Mouse (Mus musculus) cerebellum, adult 9-10 months (tissue): Measurements from ENCODE around the gene Bpgm.

ENCODE experiments used
- DNase-seq: peaks from one replicate; pipeline ENCODE4 v3.0.0; 2022

The Bpgm gene

DNA sequence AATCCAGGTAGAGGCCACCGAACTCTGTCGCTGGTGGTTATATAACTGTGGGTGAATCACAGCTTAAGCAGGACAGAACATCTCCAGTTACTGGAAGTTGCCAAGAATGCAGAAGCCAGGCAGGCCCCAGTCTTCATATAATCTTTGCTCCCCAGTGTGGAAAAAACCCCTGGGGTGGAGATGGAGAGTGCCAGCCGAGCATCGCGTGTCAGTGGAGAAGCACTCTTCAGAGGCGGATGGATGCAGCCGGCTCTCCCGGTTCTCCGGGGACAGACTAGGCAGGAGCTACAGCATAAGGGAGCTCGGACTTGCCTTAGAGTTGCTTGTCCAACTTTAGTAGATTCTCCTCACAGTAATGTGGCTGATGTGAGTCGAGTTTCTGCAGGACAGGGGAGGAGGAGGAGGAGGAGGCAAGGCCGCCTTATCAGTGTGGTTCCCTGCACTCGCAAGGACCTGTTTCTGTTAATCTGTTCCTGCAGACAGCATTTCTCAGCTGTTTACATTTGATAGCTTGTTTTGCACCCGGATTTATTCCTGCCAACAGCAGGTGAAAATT is 10.1 kb downstream of the Bpgm start:
- DNase-seq = no peak

DNA sequence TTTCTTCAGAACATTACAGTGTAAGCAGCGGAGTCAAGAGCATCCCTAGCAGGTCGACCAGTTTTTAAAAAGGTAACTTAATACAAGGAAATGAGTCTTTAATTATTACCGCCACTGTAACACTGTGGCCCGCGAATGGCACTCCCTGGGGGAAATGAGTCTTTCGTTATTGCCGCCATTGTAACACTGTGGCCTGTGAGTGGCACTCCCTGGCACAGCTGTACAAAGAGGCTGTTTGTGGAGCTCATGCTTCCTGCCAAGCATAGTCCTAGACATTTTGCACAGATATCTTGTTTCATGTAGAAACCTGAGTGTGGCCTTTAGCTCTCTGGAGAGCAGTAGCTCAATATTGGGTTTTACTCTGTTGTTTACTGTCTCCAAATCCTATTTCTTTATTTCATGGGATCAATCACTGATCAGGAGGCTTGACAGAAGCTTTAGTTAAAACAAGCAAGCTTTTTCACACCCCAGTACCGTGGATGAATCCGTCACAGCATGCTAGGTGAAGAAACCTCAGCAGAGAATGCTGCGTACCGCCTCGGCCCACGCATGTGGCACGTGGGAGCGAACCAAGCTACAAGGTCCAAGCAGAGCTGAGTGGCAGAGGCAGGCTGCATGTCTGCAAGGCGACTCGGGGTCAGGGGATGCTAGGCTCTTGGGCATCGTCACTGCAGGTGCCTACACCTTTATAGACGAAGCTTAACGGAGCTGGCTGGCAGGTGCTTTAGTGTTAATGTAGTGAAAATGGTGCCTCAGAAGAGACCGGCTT is 17.5 kb downstream of the Bpgm start:
- no peak for DNase-seq

DNA sequence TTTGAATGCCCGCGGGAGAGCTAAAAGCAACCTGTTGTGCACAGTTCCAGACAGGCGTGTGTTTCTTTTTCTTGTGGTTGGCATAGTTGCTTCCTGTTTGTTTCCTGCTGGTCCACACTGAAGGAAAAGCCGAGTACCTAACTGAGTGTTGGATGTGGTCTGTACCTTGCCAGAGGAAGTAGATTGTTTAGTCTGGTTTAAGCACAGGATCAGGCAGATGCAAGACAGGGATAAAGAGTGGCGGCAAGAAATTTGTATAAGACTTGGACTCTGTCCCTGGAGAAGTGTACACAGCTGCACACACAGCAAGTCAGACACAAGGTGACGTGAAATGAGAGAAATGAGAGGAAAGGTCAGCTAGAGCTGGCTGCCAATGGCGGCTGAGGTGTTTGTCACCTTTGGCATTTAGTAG is 19.1 kb downstream of the Bpgm start:
- DNase-seq = no peak

DNA sequence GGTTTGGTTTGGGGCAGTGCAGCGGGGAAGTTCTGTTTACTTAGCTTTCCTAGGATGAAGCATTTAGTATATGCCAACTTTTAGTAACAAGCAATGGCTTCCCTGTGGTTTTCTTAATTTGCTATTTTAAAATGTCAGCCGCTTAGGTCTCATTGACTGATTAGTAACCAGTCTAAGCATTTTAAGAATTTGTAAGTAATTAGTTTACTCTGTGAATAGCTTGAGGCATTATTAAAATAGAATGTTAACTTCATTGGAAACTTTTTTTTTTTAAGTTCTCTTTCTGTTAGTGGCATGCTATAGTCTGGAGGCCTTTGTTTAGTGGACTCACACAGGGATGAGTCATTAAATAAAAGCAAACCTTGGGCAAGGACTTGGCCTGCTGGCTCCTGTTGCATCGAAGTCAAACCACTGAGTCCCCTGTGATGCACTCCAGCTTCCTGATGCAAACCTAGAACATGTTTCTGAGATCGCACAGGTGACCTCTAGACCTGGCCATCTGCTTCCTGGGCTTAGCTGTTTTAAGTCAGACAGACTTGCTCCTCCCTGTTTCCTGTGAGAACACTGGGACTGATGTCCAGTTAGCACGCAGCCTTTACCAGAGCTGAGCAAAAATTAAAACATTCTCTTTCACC is 22.1 kb downstream of the Bpgm start:
- no peak for DNase-seq

DNA sequence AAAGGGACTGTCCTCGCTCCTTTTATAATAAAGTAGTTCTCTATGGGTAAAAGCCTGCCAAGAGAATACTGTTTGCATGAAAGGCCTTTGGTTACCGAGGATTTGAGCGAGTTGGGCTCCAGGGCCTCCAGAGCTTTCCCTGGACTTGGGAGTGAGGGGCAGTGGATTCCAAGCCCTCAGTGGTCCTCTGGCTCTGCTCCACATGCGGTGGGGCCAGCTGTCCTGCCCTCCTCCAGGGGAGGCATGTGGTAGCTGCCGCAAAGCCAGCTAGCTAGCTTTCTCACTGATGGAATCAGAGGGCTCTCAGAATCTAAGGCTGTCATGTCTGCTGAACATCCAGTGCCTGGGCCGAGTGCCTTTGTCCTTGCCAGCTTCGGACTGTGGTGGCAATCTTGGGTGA is 26.3 kb downstream of the Bpgm start:
- no peak for DNase-seq

DNA sequence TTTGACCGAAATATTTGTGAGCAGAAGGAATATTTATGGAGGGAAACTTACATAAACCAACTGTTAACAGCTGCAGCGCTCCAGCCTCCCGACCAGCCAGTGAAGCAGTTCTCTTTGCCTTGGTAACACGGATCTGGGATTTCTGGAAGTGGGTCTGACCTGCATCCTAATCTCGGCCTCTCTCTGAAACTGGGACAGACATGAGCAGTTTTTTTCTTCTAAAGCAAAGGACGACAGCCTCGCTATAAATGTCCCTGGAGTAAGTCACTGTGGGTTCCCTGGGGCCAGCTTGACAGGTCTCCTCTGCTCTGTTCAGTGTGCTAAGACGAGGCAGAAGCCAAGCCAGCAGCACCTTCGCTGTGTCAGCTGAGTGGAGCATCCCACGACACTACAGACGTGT is 29.9 kb downstream of the Bpgm start:
- DNase-seq = no peak

DNA sequence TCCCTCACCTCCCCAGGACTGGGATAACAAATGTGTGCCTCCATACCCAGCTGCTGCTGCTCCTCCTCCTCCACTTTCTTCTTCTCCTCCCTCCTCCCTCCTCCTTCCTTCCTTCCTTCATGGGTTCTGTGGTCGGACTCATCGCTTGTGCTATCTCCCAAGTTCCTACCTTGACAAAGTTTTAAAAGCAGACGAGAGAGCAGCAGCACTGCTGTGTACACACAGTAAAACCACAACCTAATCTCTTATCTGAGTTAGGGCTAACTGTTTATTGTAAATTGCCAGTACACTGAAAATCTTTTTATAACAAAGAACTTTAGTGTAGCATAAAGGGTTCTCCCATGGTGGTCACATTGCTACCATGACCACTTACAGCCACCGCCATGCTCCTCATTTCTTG is 31.6 kb downstream of the Bpgm start:
- no peak for DNase-seq

DNA sequence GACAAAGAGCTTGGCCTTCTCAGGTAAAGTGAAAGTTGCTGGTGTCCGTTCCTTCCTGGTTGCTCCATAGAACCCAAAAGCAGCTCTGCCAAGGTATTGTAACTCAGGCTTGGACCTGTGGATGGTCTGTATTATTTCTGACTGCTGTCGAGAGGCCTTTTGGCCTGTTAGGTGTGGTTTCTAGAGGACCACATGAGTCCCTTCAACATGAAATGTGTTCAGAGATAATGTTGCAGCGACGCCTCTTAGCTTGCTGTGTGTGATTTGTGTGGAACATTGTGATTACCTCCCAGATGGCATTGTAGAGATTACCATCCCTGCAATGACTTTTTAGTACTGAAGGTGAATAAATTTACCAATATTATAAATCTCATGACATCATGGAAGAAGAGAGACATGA is 32.0 kb downstream of the Bpgm start:
- no peak for DNase-seq

DNA sequence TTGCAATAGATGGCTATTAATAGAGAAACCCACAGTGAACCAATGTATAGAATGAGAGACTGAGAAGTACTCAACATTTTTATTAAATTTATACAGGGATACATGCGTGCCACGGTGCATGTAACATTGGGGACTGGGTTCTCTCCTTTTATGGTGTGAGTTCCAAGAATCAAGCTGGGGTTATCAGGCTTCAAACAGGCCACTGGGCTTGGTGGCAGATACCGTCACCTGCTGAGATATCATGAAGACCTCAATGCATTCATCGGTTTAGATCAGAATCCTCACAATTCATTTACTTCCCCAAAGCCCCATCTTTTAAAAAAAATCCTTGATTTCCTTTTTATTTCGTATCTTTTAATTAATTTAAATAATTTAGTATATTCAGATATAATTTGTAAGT is 34.3 kb downstream of the Bpgm start:
- no peak for DNase-seq

DNA sequence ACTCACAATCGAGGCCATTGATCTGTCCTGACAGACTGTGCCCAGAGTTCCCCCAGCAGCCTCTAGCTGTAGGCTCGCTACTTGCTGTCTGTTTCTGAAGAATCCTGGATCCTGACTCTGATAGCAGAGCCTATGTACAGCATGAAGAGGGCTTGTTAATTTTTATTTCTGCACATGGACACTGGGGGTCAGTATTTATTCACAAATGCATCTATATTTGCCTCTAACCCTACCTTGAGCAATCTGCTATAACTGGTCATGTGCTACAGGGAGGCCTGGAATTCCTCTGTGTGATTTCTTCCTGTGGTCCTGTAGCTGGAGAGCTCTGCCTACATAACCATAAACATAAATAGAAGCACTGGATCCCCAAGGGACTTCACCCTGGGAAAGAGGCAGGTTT is 35.4 kb downstream of the Bpgm start:
- peak; percentile 39 for DNase-seq

DNA sequence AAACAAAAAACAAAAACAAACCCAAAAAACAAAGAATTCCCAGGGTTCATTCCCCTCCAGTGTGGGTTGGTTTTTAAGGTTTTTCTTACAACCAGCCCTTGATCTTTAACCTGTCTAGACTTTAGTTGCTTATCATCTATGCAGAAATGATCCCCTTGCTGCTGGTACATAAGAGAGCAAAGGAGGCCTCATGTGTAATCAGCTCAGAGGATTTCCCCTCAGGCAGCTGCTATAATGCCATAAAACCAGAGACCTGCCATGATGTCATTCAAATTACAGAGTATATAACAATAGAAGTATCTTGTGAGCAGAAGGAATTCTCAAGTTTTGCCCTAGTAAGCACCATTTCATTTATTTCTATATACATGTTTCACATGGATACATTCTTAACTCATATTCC is 36.7 kb downstream of the Bpgm start:
- no peak for DNase-seq

DNA sequence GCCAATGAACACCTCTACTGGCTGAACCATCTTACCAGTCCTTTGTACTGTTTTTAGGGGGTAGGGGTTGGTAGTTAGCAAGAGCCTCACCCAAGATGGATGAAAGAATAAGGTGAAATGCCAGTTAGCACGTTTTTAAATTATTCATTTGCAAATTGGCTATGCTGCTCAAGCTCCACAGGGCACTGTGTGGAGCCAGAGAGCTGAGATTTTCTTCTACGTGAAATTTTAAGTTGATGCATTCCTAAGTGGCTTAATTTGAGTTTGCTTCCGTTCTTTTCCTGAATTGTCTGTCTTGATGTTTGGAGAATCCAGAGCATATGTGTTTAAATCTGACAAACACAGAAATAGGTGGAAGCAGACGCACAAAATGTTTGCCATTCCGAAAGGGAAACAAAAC is 38.6 kb downstream of the Bpgm start:
- no peak for DNase-seq

DNA sequence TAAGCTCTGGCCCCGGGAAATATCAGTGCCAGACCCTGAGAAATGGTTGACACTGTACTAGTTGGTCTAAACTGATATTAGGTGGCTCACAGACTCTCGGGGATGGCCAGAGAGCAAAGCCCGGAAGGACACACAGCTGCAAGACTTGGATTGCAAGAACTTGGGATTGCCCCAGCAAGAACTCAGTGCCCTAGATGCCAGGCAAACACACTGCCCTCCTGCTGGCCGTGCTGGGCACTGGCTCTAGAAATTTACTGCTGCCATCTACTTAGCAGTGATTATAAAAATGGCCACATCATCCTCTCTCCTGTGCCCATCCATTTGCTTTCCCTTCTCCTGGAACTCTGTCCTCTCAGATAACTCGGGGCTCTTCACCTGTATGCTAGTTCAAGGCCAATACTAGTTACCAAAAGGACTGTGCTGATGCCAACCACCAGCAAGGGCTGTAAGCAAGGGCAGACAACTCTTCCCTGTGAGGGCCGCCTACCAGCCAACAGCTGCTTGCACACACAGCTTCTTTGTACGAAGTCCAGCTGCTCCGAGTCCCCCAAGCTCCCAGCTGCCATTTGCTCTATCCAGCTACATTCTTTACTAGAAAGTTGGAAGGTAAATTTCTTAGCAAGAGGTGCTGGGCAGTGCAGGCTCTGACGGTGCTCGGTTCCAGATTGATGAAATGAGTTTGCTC is 39.2 kb downstream of the Bpgm start:
- no peak for DNase-seq

DNA sequence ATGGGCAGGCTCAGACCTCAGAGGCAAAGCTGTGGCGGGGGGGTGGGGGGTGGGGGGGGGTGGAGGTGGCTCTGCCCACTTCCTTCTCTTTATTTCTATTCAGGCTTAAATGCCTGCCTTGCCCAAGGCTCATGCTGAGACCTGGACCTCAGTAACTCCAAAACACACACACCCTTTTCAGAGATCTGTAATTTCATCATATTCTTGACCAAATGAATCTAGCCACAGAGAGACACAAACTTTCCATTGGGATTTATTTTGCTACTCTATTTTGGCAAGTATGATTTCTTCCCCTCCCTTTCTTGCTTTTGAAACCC is 39.7 kb downstream of the Bpgm start:
- DNase-seq = no peak

DNA sequence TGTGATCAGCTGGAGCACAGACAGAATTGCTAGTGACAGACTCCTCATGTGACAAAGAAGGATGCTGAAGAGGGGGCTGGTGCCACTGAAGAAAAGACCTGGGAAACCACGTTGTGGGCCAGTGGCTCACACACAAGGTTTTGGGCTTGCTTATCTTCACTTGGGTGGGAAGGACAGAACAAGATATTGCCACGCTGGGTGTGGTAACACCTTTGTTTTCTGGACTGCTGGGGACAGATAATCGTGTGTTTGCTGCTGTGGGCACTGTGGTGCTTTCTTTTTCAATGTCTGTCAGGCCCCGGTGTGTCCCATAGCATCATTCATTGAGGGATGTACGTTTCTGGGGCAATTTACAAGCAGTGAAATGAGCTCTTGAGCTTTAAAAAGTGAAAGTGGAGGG is 41.7 kb downstream of the Bpgm start:
- no peak for DNase-seq

DNA sequence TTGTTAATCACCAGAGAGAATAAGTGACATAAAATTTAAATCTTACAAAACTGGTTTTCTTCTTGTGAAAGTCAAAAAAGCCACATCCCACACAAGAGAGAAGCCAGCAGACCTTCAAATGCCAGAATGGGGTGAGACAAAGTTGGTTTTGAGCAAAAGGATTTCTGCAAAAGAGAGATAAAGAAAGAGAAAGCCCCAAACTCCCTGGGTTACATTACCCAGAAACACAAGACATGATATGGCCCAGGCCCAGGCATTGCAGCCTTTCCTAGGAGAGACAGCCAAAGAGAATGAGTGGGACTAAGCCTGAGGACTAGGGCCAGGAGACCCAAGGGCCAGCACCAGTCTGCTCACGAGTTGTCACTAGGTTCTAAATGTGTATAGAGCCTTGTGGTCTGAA is 43.1 kb downstream of the Bpgm start:
- no peak for DNase-seq

DNA sequence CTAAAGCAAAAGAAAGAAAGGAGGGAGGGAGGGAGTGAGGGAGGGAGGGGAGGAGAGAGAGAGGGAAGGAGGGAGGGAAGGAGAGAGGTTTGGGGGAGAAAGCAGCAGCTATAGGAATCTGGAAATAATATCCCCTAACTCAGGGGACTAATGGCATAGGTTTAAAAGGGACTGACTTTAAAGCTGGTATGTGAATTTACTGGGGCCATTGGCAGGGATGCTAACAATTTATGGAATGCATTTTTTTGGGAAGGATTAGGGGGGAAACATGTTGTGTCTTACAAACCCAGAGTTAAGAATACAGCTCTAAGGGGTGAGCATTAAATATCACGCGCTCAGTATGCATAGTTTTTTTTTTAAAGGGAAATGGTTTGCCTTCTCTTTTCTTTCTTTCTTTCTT is 44.5 kb downstream of the Bpgm start:
- no peak for DNase-seq

DNA sequence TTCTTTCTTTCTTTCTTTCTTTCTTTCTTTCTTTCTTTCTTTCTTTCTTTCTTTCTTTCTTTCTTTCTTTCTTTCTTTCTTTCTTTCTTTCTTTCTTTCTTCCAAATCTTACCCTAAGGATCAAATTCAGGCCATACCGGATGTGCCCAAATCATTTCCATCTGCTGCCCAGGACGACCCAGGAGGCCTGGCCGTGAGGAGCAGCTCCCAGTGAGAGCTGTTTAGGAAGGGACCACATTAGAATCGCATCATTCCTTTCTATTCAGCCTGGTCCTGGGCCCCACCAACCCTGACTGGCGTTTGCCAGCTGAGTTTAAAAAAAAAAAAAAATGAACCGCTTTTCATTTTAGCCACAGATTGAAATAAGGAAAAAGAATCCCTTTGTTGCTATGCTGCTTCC is 44.9 kb downstream of the Bpgm start:
- no peak for DNase-seq

DNA sequence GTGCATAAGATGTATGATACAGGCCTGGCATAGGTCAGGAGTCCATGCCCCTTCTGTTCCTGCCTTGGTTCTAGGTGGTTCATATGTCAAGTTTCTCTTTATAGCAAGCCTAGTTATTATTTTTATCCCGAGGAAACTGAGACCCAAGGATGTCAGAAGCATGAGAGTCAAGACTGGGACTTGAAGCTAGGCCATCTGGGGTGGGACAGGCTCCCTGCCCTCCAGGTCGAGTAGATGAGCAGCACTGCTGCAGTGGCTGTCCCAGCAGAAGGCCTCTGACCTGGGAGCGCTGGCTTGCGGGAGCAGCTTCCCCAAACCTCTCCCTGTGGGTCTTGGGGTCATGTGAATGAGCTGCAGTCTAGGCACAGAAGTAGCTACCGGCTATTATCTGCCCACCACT is 47.5 kb downstream of the Bpgm start:
- no peak for DNase-seq

DNA sequence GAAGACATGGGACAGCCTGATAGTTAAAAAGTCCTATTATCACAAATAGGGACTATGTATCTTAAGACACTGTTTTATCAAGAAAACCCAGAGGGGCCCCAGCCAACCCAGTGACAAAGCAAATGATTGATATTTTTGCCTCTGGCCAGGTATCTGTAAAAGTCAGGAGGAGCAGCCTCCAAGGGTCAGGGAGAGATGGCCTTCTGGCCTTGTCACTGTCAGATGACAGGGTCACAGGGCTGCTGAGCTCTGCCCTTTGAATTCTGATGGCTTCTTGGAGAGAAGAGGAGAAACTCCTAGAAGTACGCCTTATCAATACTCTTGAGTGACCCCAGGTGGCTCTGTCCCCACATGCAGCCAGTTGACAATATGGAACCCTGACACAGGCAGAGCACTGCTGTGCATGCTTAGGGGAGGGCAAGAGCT is 49.5 kb downstream of the Bpgm start:
- no peak for DNase-seq

DNA sequence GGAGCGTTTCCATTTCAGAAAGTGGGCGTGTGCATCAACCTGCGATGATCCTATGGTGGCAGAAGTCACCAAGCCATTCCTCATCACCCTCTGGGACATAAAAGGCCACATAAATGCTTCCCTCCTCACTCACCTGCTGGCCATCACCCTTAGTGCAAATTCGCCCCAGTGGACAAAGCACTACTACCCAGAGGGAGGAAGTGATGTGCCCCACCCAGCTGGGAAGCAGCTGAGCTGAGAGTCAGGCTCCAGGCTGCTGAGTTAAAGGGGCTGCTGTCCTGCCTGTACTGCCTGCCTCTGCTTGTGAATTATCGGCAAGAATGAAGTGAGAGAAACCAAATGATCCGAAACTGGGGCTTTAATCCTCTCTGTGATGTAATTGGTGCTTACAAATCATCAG is 49.9 kb downstream of the Bpgm start:
- DNase-seq = no peak

DNA sequence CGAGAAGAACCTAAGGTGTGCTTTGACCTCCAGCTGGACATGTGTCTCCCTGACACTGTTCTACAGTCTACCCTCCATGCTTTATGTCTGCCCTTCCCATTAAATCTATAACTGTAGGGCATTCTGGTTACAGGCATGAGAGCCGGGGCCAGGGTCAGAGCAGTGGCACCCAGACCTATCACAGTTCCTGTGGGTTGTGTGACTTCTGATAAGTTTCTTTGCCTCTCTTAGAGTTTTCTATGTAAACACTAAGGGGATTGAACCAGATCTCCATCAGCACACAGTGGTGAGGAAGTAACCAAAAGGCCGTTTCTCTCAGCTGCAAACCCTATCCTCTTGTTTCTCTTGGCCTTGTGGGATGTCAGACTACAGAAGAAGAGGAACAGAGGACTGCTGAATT is 50.4 kb downstream of the Bpgm start:
- no peak for DNase-seq

DNA sequence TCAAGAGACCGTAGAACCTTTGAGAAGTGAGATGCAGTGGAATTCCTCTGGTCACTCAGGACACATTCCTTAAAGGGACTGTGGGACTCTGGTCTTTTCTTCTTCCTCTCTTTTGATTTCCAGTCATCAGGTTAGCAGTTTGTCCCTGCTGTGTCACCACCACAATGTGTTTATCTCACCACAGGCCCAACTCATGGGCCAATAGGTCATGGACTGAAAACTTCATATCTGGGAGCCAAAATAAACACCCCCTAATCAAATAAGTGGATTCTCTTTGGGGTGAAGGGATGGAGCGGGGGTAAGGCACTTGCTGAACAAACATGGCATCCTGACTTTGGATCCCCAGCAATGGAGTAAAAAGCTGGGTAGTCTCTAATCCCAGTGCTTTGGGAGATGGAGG is 52.1 kb downstream of the Bpgm start:
- DNase-seq = no peak

DNA sequence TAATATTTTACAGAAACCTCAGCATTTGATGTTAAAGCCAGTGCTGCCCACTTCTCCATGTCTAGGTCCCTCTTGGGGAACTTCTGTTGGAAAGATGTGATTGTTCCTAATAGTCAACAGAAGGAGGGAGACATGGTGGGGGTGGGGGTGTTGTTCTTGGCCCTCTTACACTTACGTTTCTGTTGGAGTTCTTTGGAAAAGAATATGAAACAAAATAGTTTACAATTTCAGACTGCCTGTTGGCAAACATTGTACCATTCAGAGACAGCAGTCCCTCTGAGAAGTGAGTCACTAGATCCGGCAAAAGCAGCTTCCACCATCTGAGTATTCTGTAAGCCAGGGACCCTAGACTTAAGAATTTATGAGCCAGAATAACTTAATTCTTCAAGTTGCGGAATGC is 54.0 kb downstream of the Bpgm start:
- DNase-seq = no peak
